Mouse (Mus musculus) kidney, postnatal 25 days (tissue): ENCODE measurements around the gene Selp.
A peak's percentile ranks its signal among the peaks of the same experiment; 100 is the strongest.

Experiments used
- DNase-seq, 2 experiments: peaks; one replicate each; pipeline ENCODE4 v3.0.0; 2021; ENCODE audit warnings: mixed read lengths in 2 of 2

The Selp gene

GRCm38 (mm10) chr1:164184142-164184870, 69.2 kb downstream of the Selp start:
- DNase-seq = peak in 1 of 2 experiments; percentile 77

GRCm38 (mm10) chr1:164184871-164185223, 69.8 kb downstream of the Selp start:
- no peak for DNase-seq

- no peak for DNase-seq
Measured at GRCm38 (mm10) chr1:164185316-164185715, 70.3 kb downstream of the Selp start.

- no peak for DNase-seq
Measured at GRCm38 (mm10) chr1:164187002-164187560, 72.0 kb downstream of the Selp start.

GRCm38 (mm10) chr1:164199551-164199950, 84.5 kb downstream of the Selp start:
- no peak for DNase-seq
